Mouse (Mus musculus): ENCODE measurements at regions not wholly inside any gene's neighbourhood (a gene's known extent, or its start where the extent isn't known, plus 50 kb on each side); places are given as distances from the start of the nearest gene placed in this dataset.
"Not testable (repeated sequence)": the region's sequence is repeated elsewhere in the genome, so short reads cannot be mapped to it uniquely, and the experiment has no call there.

DNA sequence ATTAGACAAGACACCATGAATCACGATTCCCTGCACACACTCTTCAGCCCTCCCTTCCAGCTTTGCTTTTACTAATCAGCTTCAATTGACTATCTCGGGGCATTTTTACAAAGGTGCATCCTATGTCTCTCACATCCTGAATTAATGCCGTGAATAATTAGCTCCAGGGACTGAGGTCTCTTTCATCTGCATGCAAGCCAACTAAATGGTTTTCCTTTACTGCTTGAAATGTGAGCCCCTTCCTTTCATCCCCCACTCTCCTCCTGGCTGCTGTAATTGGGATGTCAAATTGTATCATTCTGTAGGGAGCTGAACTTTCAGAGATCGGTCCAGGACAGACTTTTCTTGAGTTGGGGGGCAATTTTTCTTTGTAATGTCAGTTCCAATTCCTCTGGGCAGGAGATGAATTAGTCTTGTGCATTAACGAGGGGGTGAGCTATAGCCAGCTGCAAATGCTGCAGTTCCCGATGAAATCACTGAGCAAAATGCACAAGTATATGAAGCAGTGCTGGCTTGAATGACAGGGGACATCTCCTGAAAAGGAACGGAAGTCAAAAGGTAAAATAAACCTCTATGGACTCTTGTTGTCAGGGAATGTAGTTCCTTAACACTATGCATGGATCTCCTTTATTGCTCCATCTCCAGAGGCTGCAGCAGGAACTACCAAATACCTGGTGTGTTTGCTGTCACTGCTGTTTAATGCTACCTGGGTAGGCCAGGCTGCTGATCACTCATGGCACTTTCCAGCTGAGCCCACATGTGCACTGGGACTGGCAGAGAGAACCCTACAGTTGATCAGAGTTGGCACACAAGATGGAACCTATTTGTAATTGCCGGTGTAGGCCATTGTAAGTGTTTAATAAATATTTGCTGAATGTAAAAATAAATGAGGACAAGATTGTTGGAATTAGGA is 1420.2 kb upstream of the Gm7489 start:
- Histone ChIP-seq H3K4me2 (ENCODE audit: low read length) (peak overlapping the region; percentile 13; the same call in 1 of the 2 replicates), H3K36me3 (ENCODE audit: control insufficient read depth, insufficient read depth, low read length) (no peaks in the 10 kb centered on the region), H3K27ac (ENCODE audit: low read length) (peak overlapping the region; percentile 63), H3K9me3 (replicated peaks; ENCODE audit: control insufficient read depth, low read length, poor library complexity, severe bottlenecking) (no peaks in the 10 kb centered on the region), H3K4me1 (ENCODE audit: control insufficient read depth, insufficient read depth, low read length) (peaks cover 8% of the 10 kb centered on the region), H3K9ac (ENCODE audit: low read depth, low read length) (no peak overlapping the region), H3K4me3 (ENCODE audit: low read depth, low read length) (no peak overlapping the region), H3K27me3 (ENCODE audit: control insufficient read depth, insufficient read depth, low read depth, low read length) (no peaks in the 10 kb centered on the region)
- WGBS: 19% methylated on average over 8 of the region's 8 CpGs
- ATAC-seq: peak; percentile 85

DNA sequence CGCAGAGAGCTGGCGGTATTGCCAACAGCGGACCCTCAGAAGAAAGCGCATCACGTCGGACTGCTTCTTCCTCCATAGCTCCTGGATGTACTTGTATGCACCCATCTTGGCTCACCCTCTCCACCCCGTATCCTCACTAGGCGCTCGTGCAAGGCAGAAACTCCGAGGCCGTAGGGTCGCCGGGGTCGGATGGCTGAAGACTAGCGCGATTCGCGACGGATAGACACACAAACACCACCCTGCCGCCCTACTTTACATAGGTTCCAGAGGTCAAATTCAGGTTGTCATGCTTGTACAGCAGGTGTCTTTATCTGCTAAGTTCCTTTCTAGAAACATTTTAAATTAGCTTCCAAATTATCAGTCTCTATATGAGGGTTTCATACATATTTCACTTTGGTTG is 1406.6 kb upstream of the Gm7489 start:
- H3K27me3 ChIP-seq (ENCODE audit: control insufficient read depth, insufficient read depth, low read depth, low read length); H3K9ac ChIP-seq (ENCODE audit: low read depth, low read length); H3K27ac ChIP-seq (ENCODE audit: low read length); H3K4me1 ChIP-seq (ENCODE audit: control insufficient read depth, insufficient read depth, low read length); H3K4me3 ChIP-seq (ENCODE audit: low read depth, low read length); H3K9me3 ChIP-seq (replicated peaks; ENCODE audit: control insufficient read depth, low read length, poor library complexity, severe bottlenecking); H3K4me2 ChIP-seq (ENCODE audit: low read length); H3K36me3 ChIP-seq (ENCODE audit: control insufficient read depth, insufficient read depth, low read length); ATAC-seq: not testable (repeated sequence)
- WGBS: 92% methylated on average over 14 of the region's 20 CpGs

DNA sequence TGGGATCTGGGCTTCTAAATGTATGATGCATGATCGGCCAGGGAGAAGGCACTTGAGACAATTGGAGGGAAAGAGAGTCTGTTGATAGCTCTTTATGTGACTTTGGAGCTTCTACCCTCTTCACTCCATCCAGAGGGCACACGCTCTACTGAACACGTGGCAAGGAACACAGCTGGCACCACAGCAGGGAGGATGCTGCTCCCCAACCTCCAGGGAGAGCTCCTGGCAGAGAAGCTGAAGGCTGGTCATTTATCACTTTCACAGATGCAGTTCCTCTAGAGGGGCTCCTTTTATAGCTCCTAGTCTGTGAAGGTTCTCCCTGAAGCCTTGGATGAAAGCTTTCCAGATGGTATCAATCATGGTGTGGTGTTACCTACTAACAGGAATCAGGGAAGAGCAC is 1403.9 kb upstream of the Gm7489 start:
- Histone ChIP-seq H3K36me3 (ENCODE audit: control insufficient read depth, insufficient read depth, low read length) (no peaks in the 10 kb centered on the region), H3K9ac (ENCODE audit: low read depth, low read length) (no peak overlapping the region), H3K27me3 (ENCODE audit: control insufficient read depth, insufficient read depth, low read depth, low read length) (no peaks in the 10 kb centered on the region), H3K4me2 (ENCODE audit: low read length) (no peak overlapping the region), H3K4me1 (ENCODE audit: control insufficient read depth, insufficient read depth, low read length) (no peaks in the 10 kb centered on the region), H3K27ac (ENCODE audit: low read length) (no peak overlapping the region), H3K9me3 (replicated peaks; ENCODE audit: control insufficient read depth, low read length, poor library complexity, severe bottlenecking) (no peaks in the 10 kb centered on the region), H3K4me3 (ENCODE audit: low read depth, low read length) (no peak overlapping the region)
- 65% methylated on average over 3 of the region's 3 CpGs for WGBS
- no peak for ATAC-seq

DNA sequence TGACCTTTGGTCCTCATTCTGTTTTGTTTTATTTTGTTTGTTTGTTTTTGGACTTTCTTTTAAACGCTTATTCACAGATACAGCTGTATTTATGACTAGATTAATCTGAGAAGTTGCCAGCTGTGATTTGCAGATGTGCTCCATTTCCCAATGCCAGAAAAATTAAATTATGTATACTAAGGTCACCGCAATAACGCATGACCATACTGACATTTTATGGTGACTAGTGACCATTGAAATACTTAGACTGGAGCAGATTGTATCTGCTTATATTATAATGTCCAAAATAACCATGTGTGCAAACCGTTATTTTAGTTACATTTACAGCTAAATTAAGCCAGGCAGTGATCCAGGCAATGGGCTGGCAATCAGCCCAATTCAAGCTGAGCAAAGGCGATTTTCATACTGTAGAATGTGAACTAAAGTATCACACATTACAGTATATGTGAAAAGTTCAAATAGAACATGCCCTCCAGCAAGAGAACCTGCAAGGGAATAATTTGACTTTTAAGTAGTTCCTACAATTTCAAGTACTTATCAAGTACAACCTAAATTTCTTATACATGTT is 1401.0 kb upstream of the Gm7489 start:
- ATAC-seq: no peak

DNA sequence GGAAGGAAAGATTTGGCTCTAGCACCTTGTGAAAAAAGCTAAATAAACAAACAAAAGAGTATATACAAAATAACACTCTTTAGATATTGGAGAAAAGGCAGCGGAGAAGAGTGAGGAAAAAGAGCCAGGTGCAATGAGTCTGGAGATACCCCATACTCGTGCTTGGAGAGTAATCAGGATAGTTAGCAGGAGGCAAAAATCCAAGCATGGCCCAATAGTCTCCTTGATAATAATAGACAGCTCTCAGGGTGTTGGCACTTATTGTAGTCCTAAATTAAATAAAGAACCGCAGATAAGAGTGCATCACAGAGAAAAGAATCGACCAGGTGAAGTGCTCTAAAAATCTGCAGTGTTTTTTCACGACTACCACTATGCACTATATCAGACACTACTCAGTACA is 1400.4 kb upstream of the Gm7489 start:
- no peak for ATAC-seq
- Histone ChIP-seq H3K4me3 (ENCODE audit: low read depth, low read length) (no peak overlapping the region), H3K27ac (ENCODE audit: low read length) (no peak overlapping the region), H3K27me3 (ENCODE audit: control insufficient read depth, insufficient read depth, low read depth, low read length) (no peaks in the 10 kb centered on the region), H3K9me3 (replicated peaks; ENCODE audit: control insufficient read depth, low read length, poor library complexity, severe bottlenecking) (no peaks in the 10 kb centered on the region), H3K36me3 (ENCODE audit: control insufficient read depth, insufficient read depth, low read length) (no peaks in the 10 kb centered on the region), H3K4me2 (ENCODE audit: low read length) (no peak overlapping the region), H3K4me1 (ENCODE audit: control insufficient read depth, insufficient read depth, low read length) (no peaks in the 10 kb centered on the region), H3K9ac (ENCODE audit: low read depth, low read length) (no peak overlapping the region)
- WGBS: 84% methylated on average over 5 of the region's 5 CpGs

More for the DNA sequence above, 1401.0 kb upstream of the Gm7489 start:
- no peak overlapping the region for H3K4me3 ChIP-seq (ENCODE audit: low read depth, low read length)
- H3K4me1 ChIP-seq (ENCODE audit: control insufficient read depth, insufficient read depth, low read length): no peaks in the 10 kb centered on the region
- 82% methylated on average over 5 of the region's 5 CpGs for WGBS
- no peaks in the 10 kb centered on the region for H3K36me3 ChIP-seq (ENCODE audit: control insufficient read depth, insufficient read depth, low read length)
- no peak overlapping the region for H3K4me2 ChIP-seq (ENCODE audit: low read length)
- no peak overlapping the region for H3K9ac ChIP-seq (ENCODE audit: low read depth, low read length)
- H3K9me3 ChIP-seq (replicated peaks; ENCODE audit: control insufficient read depth, low read length, poor library complexity, severe bottlenecking): no peaks in the 10 kb centered on the region
- no peak overlapping the region for H3K27ac ChIP-seq (ENCODE audit: low read length)
- no peaks in the 10 kb centered on the region for H3K27me3 ChIP-seq (ENCODE audit: control insufficient read depth, insufficient read depth, low read depth, low read length)

DNA sequence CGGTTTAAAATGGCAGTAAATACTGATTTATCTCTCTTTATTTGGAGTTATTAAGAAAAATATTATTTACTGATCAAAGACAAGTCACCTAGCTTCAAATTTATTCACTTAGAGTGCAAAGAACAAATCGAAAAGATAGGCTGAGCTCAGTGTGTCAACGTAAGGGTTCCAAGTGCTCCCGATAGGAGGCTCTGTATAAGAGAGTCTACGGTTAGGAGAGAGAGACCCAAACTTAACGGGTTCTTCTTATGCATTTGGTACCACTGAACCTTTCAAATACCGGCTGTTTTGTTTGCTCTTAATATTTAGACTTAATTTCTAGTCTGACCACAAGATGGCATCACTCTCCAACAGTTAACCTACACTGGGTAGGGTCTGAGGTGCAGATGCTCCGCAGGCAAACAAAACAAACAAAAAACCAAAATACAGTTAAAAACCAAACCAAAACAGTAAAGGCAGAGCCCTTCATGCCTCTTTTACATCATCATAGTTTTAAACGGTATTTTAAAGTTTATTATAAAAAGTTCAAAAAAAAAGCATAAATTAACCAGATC is 1379.4 kb upstream of the Gm7489 start:
- Histone ChIP-seq H3K4me3 (ENCODE audit: low read depth, low read length) (no peak overlapping the region), H3K9ac (ENCODE audit: low read depth, low read length) (no peak overlapping the region), H3K4me1 (ENCODE audit: control insufficient read depth, insufficient read depth, low read length) (no peaks in the 10 kb centered on the region), H3K4me2 (ENCODE audit: low read length) (no peak overlapping the region), H3K36me3 (ENCODE audit: control insufficient read depth, insufficient read depth, low read length) (no peaks in the 10 kb centered on the region), H3K27me3 (ENCODE audit: control insufficient read depth, insufficient read depth, low read depth, low read length) (no peaks in the 10 kb centered on the region), H3K27ac (ENCODE audit: low read length) (no peak overlapping the region), H3K9me3 (replicated peaks; ENCODE audit: control insufficient read depth, low read length, poor library complexity, severe bottlenecking) (no peaks in the 10 kb centered on the region)
- 30% methylated on average over 9 of the region's 9 CpGs for WGBS
- peak; percentile 85 for ATAC-seq

DNA sequence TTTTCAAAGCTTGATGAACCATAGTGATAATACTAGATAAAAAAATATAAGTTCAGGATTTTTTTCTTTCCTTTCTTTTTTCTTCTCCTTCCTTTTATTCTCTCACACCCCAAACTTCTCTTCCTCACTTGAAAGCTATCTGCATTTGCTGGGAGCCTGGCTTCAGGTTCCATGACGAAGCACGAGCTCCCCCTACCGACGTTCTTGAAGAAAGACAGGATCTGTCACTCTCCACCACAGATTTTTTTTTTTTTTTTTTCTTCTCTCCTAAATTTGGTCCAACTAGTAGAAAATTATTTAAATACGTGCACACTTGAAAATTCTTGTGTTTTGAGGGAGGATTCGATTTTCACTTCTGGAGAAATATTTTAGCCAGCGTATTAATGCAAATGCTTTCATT is 1377.8 kb upstream of the Gm7489 start:
- Histone ChIP-seq H3K9ac (ENCODE audit: low read depth, low read length) (no peak overlapping the region), H3K36me3 (ENCODE audit: control insufficient read depth, insufficient read depth, low read length) (no peaks in the 10 kb centered on the region), H3K4me1 (ENCODE audit: control insufficient read depth, insufficient read depth, low read length) (no peaks in the 10 kb centered on the region), H3K27me3 (ENCODE audit: control insufficient read depth, insufficient read depth, low read depth, low read length) (no peaks in the 10 kb centered on the region), H3K27ac (ENCODE audit: low read length) (no peak overlapping the region), H3K4me3 (ENCODE audit: low read depth, low read length) (no peak overlapping the region), H3K9me3 (replicated peaks; ENCODE audit: control insufficient read depth, low read length, poor library complexity, severe bottlenecking) (no peaks in the 10 kb centered on the region), H3K4me2 (ENCODE audit: low read length) (no peak overlapping the region)
- WGBS: 4% methylated on average over 7 of the region's 7 CpGs
- ATAC-seq: no peak

DNA sequence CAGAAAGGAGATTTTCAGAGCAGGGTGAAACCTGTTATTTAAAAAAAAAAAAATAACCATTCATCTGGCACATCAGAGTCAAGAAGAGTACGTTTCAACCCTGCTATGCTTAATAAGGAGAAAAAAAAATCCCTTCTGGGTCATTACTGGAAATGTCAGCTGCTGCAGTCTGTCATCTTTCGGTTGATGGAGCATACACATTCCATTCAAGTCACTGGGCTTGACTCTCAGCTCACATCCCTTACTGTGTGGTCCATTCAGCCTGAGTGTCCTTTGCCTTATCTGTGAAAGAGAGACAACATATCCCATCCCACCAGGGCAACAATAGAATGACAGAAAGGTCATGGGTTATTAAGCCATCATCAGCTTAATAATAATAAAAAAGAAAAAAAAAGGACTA is 1376.1 kb upstream of the Gm7489 start:
- no peaks in the 10 kb centered on the region for H3K36me3 ChIP-seq (ENCODE audit: control insufficient read depth, insufficient read depth, low read length)
- H3K4me3 ChIP-seq (ENCODE audit: low read depth, low read length): no peak overlapping the region
- H3K9me3 ChIP-seq (replicated peaks; ENCODE audit: control insufficient read depth, low read length, poor library complexity, severe bottlenecking): no peaks in the 10 kb centered on the region
- no peak overlapping the region for H3K27ac ChIP-seq (ENCODE audit: low read length)
- WGBS: 35% methylated on average over 2 of the region's 2 CpGs
- no peak for ATAC-seq
- H3K27me3 ChIP-seq (ENCODE audit: control insufficient read depth, insufficient read depth, low read depth, low read length): no peaks in the 10 kb centered on the region
- no peaks in the 10 kb centered on the region for H3K4me1 ChIP-seq (ENCODE audit: control insufficient read depth, insufficient read depth, low read length)
- no peak overlapping the region for H3K9ac ChIP-seq (ENCODE audit: low read depth, low read length)
- no peak overlapping the region for H3K4me2 ChIP-seq (ENCODE audit: low read length)

DNA sequence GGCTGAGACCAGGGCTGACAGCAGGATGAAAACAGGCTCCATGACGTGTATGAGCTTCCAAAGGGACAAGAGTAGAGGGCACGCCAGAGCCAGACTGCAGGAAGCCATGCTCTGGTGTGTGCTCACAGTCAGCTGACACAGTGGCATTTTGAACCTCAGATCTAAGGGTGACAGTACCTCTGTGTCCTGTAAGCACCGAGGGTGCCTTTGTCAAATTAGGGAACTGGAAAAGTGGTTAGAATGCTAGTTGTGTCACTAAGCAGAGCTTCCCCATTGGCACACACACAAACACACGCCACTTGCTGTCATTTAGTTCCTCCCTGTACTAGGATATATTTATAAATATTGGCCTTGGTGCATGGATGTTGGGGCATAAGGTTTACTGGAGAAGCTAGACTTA is 1374.6 kb upstream of the Gm7489 start:
- 78% methylated on average over 4 of the region's 4 CpGs for WGBS
- Histone ChIP-seq H3K4me2 (ENCODE audit: low read length) (no peak overlapping the region), H3K4me1 (ENCODE audit: control insufficient read depth, insufficient read depth, low read length) (no peaks in the 10 kb centered on the region), H3K27ac (ENCODE audit: low read length) (no peak overlapping the region), H3K27me3 (ENCODE audit: control insufficient read depth, insufficient read depth, low read depth, low read length) (no peaks in the 10 kb centered on the region), H3K9ac (ENCODE audit: low read depth, low read length) (no peak overlapping the region), H3K4me3 (ENCODE audit: low read depth, low read length) (no peak overlapping the region), H3K9me3 (replicated peaks; ENCODE audit: control insufficient read depth, low read length, poor library complexity, severe bottlenecking) (no peaks in the 10 kb centered on the region), H3K36me3 (ENCODE audit: control insufficient read depth, insufficient read depth, low read length) (no peaks in the 10 kb centered on the region)
- 0 out of 2 replicates have a peak, but pooled peaks have one; percentile 15 for ATAC-seq
